Mouse (Mus musculus) liver, postnatal 0 days (tissue): Measurements from ENCODE around the gene Letmd1.
"Not testable (repeated sequence)": the region's sequence is repeated elsewhere in the genome, so short reads cannot be mapped to it uniquely, and the experiment has no call there.

Source experiments
- CTCF ChIP-seq: sonication (generic); IDR thresholded peaks from 2 replicates; pipeline ENCODE4 v1.5.1; 2016; ENCODE audit warnings: antibody characterized with exemption, low read depth
- EP300 ChIP-seq: IDR thresholded peaks from 2 replicates; pipeline ENCODE4 v1.6.1; 2016; ENCODE audit warnings: antibody characterized with exemption, low read depth, mild to moderate bottlenecking

DNA sequence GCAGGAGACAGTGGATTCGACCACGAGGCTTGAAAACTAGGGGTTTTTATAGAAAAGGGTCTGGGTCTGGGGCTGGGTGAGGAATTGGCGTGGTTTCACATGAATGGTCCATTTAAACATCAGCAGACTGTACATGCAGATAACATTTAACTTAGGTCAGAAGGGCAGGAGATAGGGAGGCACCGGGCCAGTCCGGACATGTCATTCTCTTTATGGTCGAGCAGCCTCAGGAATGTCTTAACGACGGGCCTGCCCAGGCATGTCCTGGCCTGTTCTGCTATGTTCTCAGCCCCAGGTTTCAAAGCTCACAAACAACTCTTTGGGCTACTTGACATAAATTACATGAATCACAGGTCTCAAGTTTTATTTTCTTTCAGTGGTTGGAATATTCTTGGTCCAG is 30.7 kb downstream of the Letmd1 start:
- not testable (repeated sequence) for TF ChIP-seq CTCF, EP300
